Mouse (Mus musculus) stomach, embryonic 14.5 days (tissue): ENCODE measurements around the gene P4ha2. TPM values are rescaled to one million over a fixed set of nuclear protein-coding genes. Genes with fewer than 3 reads are reported as not detected.

Experiments
- ATAC-seq: fragments of 200-750 bp; cut with Nextera tagmentation; 2 replicates; pipeline ENCODE4 v1.8.0; 2017; ENCODE audit warnings: low read depth, moderate TSS enrichment; ENCODE audit not compliant: insufficient number of reproducible peaks, insufficient read depth, low FRiP score
- H3K27ac ChIP-seq: fragments of 300-500 bp; sonication (generic); 2 replicates; pipeline ENCODE4 v1.5.1; 2014; ENCODE audit warnings: mild to moderate bottlenecking, low read length, moderate library complexity, mixed read lengths
- H3K27me3 ChIP-seq: fragments of 300-500 bp; sonication (generic); 2 replicates; pipeline ENCODE4 v1.6.1; 2014; ENCODE audit warnings: low read length, control low read depth, mixed read lengths; ENCODE audit not compliant: control insufficient read depth, insufficient read depth
- H3K36me3 ChIP-seq: fragments of 300-500 bp; sonication (generic); 2 replicates; pipeline ENCODE4 v1.6.1; 2014; ENCODE audit warnings: mild to moderate bottlenecking, control low read depth, low read length, moderate library complexity, mixed read lengths; ENCODE audit not compliant: control insufficient read depth, insufficient read depth
- H3K4me1 ChIP-seq: fragments of 300-500 bp; sonication (generic); 2 replicates; pipeline ENCODE4 v1.6.1; 2014; ENCODE audit warnings: low read length, control low read depth, mixed read lengths; ENCODE audit not compliant: control insufficient read depth, insufficient read depth
- H3K4me2 ChIP-seq: fragments of 300-500 bp; sonication (generic); replicated peaks from 2 replicates; pipeline ENCODE4 v1.6.1; 2014; ENCODE audit warnings: low read depth, low read length, control low read depth
- H3K4me3 ChIP-seq: fragments of 300-500 bp; sonication (generic); 2 replicates; pipeline ENCODE4 v1.5.1; 2014; ENCODE audit warnings: low read depth, low read length, control low read depth
- H3K9ac ChIP-seq: fragments of 300-500 bp; sonication (generic); replicated peaks from 2 replicates; pipeline ENCODE4 v1.6.1; 2014; ENCODE audit warnings: low read depth, mild to moderate bottlenecking, control low read depth, low read length, moderate library complexity, mixed read lengths
- H3K9me3 ChIP-seq: fragments of 300-500 bp; sonication (generic); 2 replicates; pipeline ENCODE4 v1.6.1; 2016; ENCODE audit warnings: low read depth, low read length, control low read depth; ENCODE audit not compliant: control insufficient read depth
- WGBS: fragments of 180-500 bp; shearing (Covaris S2); extraction: QIAGEN DNeasy Blood & Tissue Kit; methylation state at CpG from one replicate; pipeline ENCODE4 v1.1.7; 2014; 5-methylcytosine and 5-hydroxymethylcytosine counted together
- polyA plus RNA-seq: library from polyadenylated mRNA; unstranded; fragments of >200 nt; fragmentation: Nextera tagmentation; extraction: Ambion mirVana; gene quantifications from 2 replicates; pipeline ENCODE4 v1.2.1, GENCODE M21; 2014

P4ha2 gene
- 46.9 and 56.4 TPM in 2 replicates for polyA plus RNA-seq

DNA sequence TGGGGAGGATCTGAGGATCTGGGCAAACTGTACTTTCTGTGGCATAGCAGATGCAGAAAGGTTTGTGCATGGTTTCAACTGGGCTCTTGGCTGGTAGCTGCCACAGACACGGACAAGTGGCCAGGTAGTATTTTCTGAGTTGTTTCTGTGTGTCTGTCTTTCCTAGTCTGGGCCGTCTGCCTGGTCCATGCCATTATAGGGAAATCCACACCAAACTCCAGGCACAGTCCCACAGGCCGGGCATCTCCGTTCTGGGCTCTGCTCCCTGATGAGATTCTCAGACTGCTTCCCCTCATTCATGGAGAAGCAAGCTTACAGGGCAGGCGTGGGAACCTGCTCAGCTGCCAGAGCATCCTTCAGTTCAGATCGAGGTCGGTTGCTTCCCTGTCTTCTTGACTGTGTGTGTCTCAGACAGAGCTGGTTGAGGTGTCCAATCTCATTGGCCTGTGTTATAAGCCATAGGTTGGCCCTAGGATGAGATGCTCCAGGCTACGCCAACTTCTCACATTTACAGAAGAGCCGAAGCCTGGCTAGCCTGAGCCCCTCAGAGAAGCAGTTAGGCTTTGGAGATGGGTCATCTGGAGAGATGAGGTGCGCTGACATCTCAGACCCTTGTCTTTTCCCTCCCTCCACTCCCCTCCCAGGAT lies at the start of gene P4ha2:
P4ha2 (plus strand) TSS at position 51 of the 647 bp plus-strand sequence.
- no peak within 1 kb of the TSS for H3K27ac ChIP-seq
- peak; percentile 34; the same call in 1 of the 2 replicates for ATAC-seq

GRCm38 (mm10) chr11:54050205-54050604 lies 49.7 kb upstream of the P4ha2 start:
- no peaks in the 10 kb centered on the region for H3K36me3 ChIP-seq
- H3K4me3 ChIP-seq = no peak overlapping the region
- WGBS = 73% methylated on average over 2 of the region's 2 CpGs
- no peak overlapping the region for H3K27ac ChIP-seq
- no peak overlapping the region for H3K4me2 ChIP-seq
- ATAC-seq = no peak
- H3K9me3 ChIP-seq = no peaks in the 10 kb centered on the region
- H3K27me3 ChIP-seq = no peaks in the 10 kb centered on the region
- H3K4me1 ChIP-seq = no peaks in the 10 kb centered on the region
- H3K9ac ChIP-seq = no peak overlapping the region

More for the DNA sequence above, at the start of gene P4ha2:
- peaks cover 7% of the 10 kb centered on the region; the same call in 1 of the 2 replicates for H3K4me1 ChIP-seq
- H3K4me3 ChIP-seq = peak within 1 kb of the TSS; percentile 69
- H3K4me2 ChIP-seq = peak within 1 kb of the TSS; percentile 99
- no peaks in the 10 kb centered on the region for H3K9me3 ChIP-seq
- peak within 1 kb of the TSS; percentile 55 for H3K9ac ChIP-seq
- no peaks in the 10 kb centered on the region for H3K36me3 ChIP-seq
- 50% methylated on average over 10 of the region's 10 CpGs for WGBS
- H3K27me3 ChIP-seq = no peaks in the 10 kb centered on the region

DNA sequence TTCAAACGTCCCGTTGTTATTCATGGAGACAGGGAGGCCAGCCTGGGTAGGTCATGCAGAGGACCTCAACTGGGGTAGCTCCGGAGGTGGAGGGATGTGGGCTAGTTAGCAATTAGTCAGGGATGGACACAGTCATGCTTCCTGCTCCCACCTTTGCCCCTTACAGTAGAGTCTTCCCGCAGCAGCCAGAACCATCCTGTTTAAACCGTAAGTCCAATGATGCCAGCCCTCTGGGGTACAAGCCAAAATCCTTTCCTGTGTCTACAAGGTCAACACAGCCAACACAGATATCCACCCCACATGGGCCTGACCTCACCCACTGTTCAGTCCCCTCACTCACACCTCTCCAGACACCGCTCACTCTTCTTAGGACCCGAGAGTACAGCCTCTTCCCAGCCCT lies 48.7 kb upstream of the P4ha2 start:
- Histone ChIP-seq H3K27me3 (no peaks in the 10 kb centered on the region), H3K27ac (no peak overlapping the region), H3K9ac (no peak overlapping the region), H3K4me3 (no peak overlapping the region), H3K4me1 (no peaks in the 10 kb centered on the region), H3K9me3 (no peaks in the 10 kb centered on the region), H3K4me2 (no peak overlapping the region), H3K36me3 (0 out of 2 replicates have a peak, but pooled peaks cover 4% of the 10 kb centered on the region)
- WGBS = 80% methylated on average over 7 of the region's 7 CpGs
- ATAC-seq = no peak

DNA sequence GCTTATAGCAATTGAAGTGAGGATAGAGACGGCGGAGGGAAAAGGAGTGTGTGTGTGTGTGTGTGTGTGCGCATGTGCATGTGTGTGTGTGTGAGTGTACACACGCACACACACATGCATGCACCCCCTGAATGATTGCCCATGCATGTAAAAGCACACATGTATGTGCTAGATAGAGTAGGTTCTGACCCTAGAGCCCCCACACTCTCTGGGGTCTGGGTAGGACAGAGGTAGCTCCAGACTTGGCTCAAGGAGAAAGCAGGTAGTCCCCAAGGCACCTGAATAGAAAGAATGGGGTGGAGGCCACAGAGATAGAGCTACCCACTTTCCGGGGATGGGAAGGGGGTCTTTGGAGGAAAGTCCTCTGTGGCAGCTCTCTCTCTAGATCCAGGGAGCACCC lies 47.8 kb upstream of the P4ha2 start:
- H3K9ac ChIP-seq = no peak overlapping the region
- 0 out of 2 replicates have a peak, but pooled peaks cover 4% of the 10 kb centered on the region for H3K36me3 ChIP-seq
- 93% methylated on average over 5 of the region's 5 CpGs for whole genome bisulfite sequencing
- H3K9me3 ChIP-seq = no peaks in the 10 kb centered on the region
- ATAC-seq = no peak
- no peak overlapping the region for H3K27ac ChIP-seq
- H3K4me2 ChIP-seq = no peak overlapping the region
- H3K27me3 ChIP-seq = no peaks in the 10 kb centered on the region
- H3K4me3 ChIP-seq = no peak overlapping the region
- H3K4me1 ChIP-seq = peaks cover under 1% of the 10 kb centered on the region; the same call in 1 of the 2 replicates

DNA sequence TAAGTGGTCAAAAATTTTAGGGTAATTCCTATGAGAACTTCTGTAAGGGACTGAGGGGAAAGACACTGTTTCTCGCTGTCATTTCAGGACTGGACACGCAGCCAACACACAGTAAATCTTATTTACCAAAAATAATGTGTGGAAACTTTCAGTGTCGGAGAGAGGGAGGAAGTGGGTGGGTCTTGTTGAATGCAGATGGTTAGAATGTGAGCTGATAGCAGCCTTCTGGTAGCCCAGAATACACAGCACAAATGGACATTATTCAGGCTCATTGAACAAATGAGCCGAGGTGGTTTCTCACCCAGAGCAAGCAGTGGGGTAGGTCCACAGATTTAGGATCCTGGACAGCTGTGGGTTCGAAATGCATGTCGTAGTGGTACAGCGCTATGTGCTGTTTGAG lies 46.8 kb upstream of the P4ha2 start:
- Histone ChIP-seq H3K4me2 (no peak overlapping the region), H3K27ac (no peak overlapping the region), H3K9ac (no peak overlapping the region), H3K9me3 (no peaks in the 10 kb centered on the region), H3K27me3 (no peaks in the 10 kb centered on the region), H3K4me1 (peaks cover 4% of the 10 kb centered on the region; the same call in 1 of the 2 replicates), H3K4me3 (no peak overlapping the region), H3K36me3 (0 out of 2 replicates have a peak, but pooled peaks cover 4% of the 10 kb centered on the region)
- WGBS = 84% methylated on average over 7 of the region's 7 CpGs
- ATAC-seq = no peak

GRCm38 (mm10) chr11:54054257-54054656 lies 45.6 kb upstream of the P4ha2 start:
- no peak overlapping the region for H3K9ac ChIP-seq
- 37% methylated on average over 6 of the region's 6 CpGs for WGBS
- H3K36me3 ChIP-seq = peaks cover 4% of the 10 kb centered on the region; the same call in 1 of the 2 replicates
- H3K4me3 ChIP-seq = no peak overlapping the region
- H3K4me1 ChIP-seq = peaks cover 14% of the 10 kb centered on the region
- no peaks in the 10 kb centered on the region for H3K27me3 ChIP-seq
- no peak overlapping the region for H3K4me2 ChIP-seq
- ATAC-seq = no peak
- H3K9me3 ChIP-seq = no peaks in the 10 kb centered on the region
- no peak overlapping the region for H3K27ac ChIP-seq

GRCm38 (mm10) chr11:54056132-54056531 lies 43.8 kb upstream of the P4ha2 start:
- WGBS = 51% methylated on average over 8 of the region's 8 CpGs
- Histone ChIP-seq H3K36me3 (peaks cover 4% of the 10 kb centered on the region; the same call in 1 of the 2 replicates), H3K4me1 (peaks cover 25% of the 10 kb centered on the region), H3K27ac (no peak overlapping the region), H3K9ac (no peak overlapping the region), H3K9me3 (no peaks in the 10 kb centered on the region), H3K27me3 (no peaks in the 10 kb centered on the region), H3K4me3 (no peak overlapping the region), H3K4me2 (no peak overlapping the region)
- no peak for ATAC-seq

DNA sequence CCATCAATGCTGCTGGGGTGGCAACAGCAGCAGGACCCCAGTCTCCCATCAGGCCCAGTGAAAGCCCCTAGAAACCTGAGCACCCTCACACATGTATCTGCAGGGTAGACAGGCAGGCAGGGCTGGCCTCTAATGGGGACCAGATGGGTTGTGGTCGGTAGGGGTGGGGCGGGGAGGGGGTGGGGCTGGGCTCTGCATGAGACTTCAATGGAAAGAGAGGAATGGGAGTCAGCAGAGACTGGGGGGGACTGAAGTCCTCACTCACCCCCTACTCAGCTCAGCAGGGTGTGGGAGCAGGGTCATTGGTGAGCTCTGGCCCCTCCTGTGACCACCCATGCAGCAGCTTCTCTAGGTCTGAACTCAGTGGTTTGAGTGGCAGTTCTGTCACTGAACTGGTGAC lies 42.5 kb upstream of the P4ha2 start:
- Histone ChIP-seq H3K4me1 (peaks cover 30% of the 10 kb centered on the region), H3K27ac (no peak overlapping the region), H3K27me3 (no peaks in the 10 kb centered on the region), H3K36me3 (peaks cover 4% of the 10 kb centered on the region; the same call in 1 of the 2 replicates), H3K9me3 (no peaks in the 10 kb centered on the region), H3K9ac (no peak overlapping the region), H3K4me2 (no peak overlapping the region), H3K4me3 (no peak overlapping the region)
- ATAC-seq = no peak
- WGBS = 22% methylated on average over 2 of the region's 2 CpGs
